Mouse (Mus musculus): ENCODE results near the gene Fchsd2. TPM values are rescaled to one million over a fixed set of nuclear protein-coding genes. Genes with fewer than 3 reads are reported as not detected.

Fchsd2 gene
- polyA plus RNA-seq, 1 experiment from 2014 or later: 37.6 TPM

GRCm38 (mm10) chr7:101327786-101328185 is 235.1 kb downstream of the Fchsd2 start:
- Histone ChIP-seq H3K9ac (replicated peaks) (no peak overlapping the region), H3K27ac (replicated peaks) (no peak overlapping the region), H3K4me2 (replicated peaks) (no peak overlapping the region), H3K36me3 (no peaks in the 10 kb centered on the region), H3K27me3 (peaks cover 16% of the 10 kb centered on the region), H3K9me3 (no peaks in the 10 kb centered on the region), H3K4me1 (peaks cover 13% of the 10 kb centered on the region), H3K4me3 (no peak overlapping the region)
- WGBS: 88% methylated on average over 2 of the region's 2 CpGs
- ATAC-seq (ENCODE audit: low FRiP score, low read depth): no peak

DNA sequence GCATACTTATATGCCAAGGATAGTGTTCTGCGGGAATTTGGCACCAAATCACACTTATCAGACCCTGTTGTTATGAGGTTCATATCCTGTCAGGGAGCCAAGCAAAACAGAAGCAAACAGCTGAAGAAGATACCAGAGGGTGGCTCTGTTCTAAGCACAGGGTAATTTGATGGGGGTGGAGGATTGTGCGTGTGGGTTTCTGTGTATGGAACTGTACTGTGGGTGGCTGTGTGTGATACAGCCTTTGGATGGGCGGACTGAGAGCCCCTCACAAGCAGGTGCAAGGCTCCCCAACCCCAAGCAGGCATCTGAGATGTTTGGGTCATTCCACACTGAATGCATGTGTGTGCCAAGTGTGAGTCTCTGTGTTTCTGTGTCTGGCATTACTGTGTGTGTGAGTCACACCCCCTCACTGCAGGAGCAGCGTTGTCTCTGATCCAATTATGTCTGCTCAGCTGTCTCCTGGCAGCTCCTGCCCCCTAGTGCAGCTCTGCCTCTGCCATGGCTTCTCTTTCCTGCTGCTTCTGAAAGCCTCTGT is 236.0 kb downstream of the Fchsd2 start:
- H3K4me1 ChIP-seq: peaks cover 13% of the 10 kb centered on the region
- WGBS: 66% methylated on average over 4 of the region's 4 CpGs
- no peaks in the 10 kb centered on the region for H3K36me3 ChIP-seq
- no peak overlapping the region for H3K4me2 ChIP-seq (replicated peaks)
- H3K9ac ChIP-seq (replicated peaks): no peak overlapping the region
- H3K27me3 ChIP-seq: peaks cover 7% of the 10 kb centered on the region
- no peak overlapping the region for H3K27ac ChIP-seq (replicated peaks)
- no peak for ATAC-seq (ENCODE audit: low FRiP score, low read depth)
- H3K9me3 ChIP-seq: no peaks in the 10 kb centered on the region
- H3K4me3 ChIP-seq: no peak overlapping the region

GRCm38 (mm10) chr7:101329606-101330005 is 236.9 kb downstream of the Fchsd2 start:
- no peak for ATAC-seq (ENCODE audit: low FRiP score, low read depth)
- Histone ChIP-seq H3K4me2 (replicated peaks) (no peak overlapping the region), H3K4me1 (peaks cover 13% of the 10 kb centered on the region), H3K27me3 (no peaks in the 10 kb centered on the region), H3K27ac (replicated peaks) (no peak overlapping the region), H3K9me3 (no peaks in the 10 kb centered on the region), H3K36me3 (no peaks in the 10 kb centered on the region), H3K4me3 (no peak overlapping the region), H3K9ac (replicated peaks) (no peak overlapping the region)
- 74% methylated on average over 4 of the region's 4 CpGs for WGBS

GRCm38 (mm10) chr7:101330074-101330840 is 237.6 kb downstream of the Fchsd2 start:
- no peaks in the 10 kb centered on the region for H3K9me3 ChIP-seq
- no peak overlapping the region for H3K9ac ChIP-seq (replicated peaks)
- no peak for ATAC-seq (ENCODE audit: low FRiP score, low read depth)

DNA sequence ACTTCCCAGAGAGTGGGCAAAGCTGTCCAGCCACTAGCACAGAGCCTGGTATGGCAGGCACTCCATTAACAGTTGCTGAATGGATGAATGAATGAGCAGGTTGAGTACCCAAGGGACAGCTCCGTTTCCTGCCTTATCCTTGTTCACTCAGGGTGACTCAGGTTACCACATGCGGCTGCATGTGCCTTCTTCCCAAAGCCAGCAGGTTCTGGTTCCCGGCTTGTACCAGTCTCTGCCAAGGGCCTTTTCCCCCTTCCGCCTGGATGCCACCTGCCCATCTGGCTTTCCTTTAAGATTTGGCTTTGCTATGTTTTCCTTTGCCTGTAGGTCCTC is 238.1 kb downstream of the Fchsd2 start:
- H3K27me3 ChIP-seq: no peaks in the 10 kb centered on the region
- no peaks in the 10 kb centered on the region for H3K36me3 ChIP-seq
- no peak overlapping the region for H3K9ac ChIP-seq (replicated peaks)
- no peak for ATAC-seq (ENCODE audit: low FRiP score, low read depth)
- H3K27ac ChIP-seq (replicated peaks): no peak overlapping the region
- no peak overlapping the region for H3K4me2 ChIP-seq (replicated peaks)
- H3K9me3 ChIP-seq: no peaks in the 10 kb centered on the region
- no peak overlapping the region for H3K4me3 ChIP-seq
- WGBS: 86% methylated on average over 4 of the region's 4 CpGs
- peaks cover 13% of the 10 kb centered on the region for H3K4me1 ChIP-seq

More at GRCm38 (mm10) chr7:101330074-101330840, 237.6 kb downstream of the Fchsd2 start:
- Histone ChIP-seq H3K27ac (replicated peaks) (no peak overlapping the region), H3K36me3 (no peaks in the 10 kb centered on the region), H3K4me2 (replicated peaks) (no peak overlapping the region), H3K27me3 (no peaks in the 10 kb centered on the region), H3K4me3 (no peak overlapping the region), H3K4me1 (peaks cover 13% of the 10 kb centered on the region)
- WGBS: 77% methylated on average over 10 of the region's 10 CpGs

DNA sequence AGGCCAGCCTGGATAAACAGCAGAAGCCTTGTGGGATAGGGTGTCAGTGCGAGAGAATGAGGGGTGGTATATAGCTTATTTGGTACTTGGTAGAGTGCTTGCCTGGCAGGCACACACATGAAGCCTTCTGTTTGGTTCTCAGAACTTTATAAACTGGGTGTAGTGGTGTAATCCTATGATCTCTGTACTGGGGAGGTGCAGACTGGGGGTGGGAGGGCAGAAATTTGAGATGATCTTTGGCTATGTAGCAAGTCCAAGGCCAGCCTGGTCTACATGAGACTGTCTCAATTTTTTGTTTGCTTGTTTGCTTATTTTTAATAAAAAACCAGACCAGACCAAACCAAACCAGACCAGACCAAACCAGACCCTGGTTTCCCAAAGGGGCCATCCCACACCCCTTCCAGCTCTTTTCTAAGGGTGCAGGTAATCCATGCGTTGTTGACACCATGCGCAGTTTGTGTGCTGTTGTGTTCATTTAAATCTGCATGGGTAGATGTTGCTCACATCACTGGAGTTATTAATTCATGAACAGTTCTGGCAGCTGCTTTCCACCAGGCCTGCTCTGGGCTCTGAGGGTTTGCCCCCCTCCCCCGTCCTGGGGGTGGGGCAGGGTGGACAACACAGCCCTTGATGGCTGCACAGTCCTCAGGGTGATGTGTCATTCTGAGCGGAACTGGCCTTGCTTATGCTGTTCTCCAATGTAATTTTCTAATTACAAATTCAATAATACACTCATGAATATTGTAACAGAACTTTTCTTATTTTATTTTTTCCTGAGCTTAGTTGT is 239.6 kb downstream of the Fchsd2 start:
- no peak overlapping the region for H3K9ac ChIP-seq (replicated peaks)
- 84% methylated on average over 5 of the region's 5 CpGs for WGBS
- no peaks in the 10 kb centered on the region for H3K9me3 ChIP-seq
- ATAC-seq (ENCODE audit: low FRiP score, low read depth): peak; percentile 41; the same call in 1 of the 2 replicates
- no peak overlapping the region for H3K4me2 ChIP-seq (replicated peaks)
- H3K4me1 ChIP-seq: peaks cover 13% of the 10 kb centered on the region
- H3K36me3 ChIP-seq: no peaks in the 10 kb centered on the region
- no peak overlapping the region for H3K27ac ChIP-seq (replicated peaks)
- no peak overlapping the region for H3K4me3 ChIP-seq
- H3K27me3 ChIP-seq: no peaks in the 10 kb centered on the region

Other genes with a start within 250 kb of the Fchsd2 start
- 2.3 and 2.4 TPM in 2 replicates for gene Relt, start 229.4 kb upstream of the Fchsd2 start, polyA plus RNA-seq (2016; fragmentation: Nextera tagmentation; extraction: Ambion mirVana)
- 7.1 and 7.9 TPM in 2 replicates for gene Arhgef17, start 160.8 kb upstream of the Fchsd2 start, polyA plus RNA-seq (2016; fragmentation: Nextera tagmentation; extraction: Ambion mirVana)
- gene P2ry6, start 118.2 kb upstream of the Fchsd2 start, polyA plus RNA-seq (2016; fragmentation: Nextera tagmentation; extraction: Ambion mirVana): 2.2 and 3.0 TPM in 2 replicates
- 0.32 TPM in 1 of 2 replicates, not detected in the other for gene P2ry2, start 80.0 kb upstream of the Fchsd2 start, polyA plus RNA-seq (2016; fragmentation: Nextera tagmentation; extraction: Ambion mirVana)
- 18.5 and 19.3 TPM in 2 replicates for gene Atg16l2, start 209.4 kb downstream of the Fchsd2 start, polyA plus RNA-seq (2016; fragmentation: Nextera tagmentation; extraction: Ambion mirVana)
- gene Stard10, start 224.2 kb downstream of the Fchsd2 start, polyA plus RNA-seq (2016; fragmentation: Nextera tagmentation; extraction: Ambion mirVana): 5.2 and 6.4 TPM in 2 replicates